Mouse (Mus musculus) cerebellum, postnatal 36 days (tissue): Measurements from ENCODE around the gene Ovol2.

ENCODE experiments used
- DNase-seq, 2 experiments: peaks; one replicate each; pipeline ENCODE4 v3.0.0; 2021 to 2022; ENCODE audit warnings: mixed read lengths in 2 of 2

The Ovol2 gene

GRCm38 (mm10) chr2:144310273-144310672 lies 21.7 kb downstream of the Ovol2 start:
- DNase-seq: no peak

GRCm38 (mm10) chr2:144308561-144308960 lies 23.4 kb downstream of the Ovol2 start:
- DNase-seq: peak; percentile 61 to 69

DNA sequence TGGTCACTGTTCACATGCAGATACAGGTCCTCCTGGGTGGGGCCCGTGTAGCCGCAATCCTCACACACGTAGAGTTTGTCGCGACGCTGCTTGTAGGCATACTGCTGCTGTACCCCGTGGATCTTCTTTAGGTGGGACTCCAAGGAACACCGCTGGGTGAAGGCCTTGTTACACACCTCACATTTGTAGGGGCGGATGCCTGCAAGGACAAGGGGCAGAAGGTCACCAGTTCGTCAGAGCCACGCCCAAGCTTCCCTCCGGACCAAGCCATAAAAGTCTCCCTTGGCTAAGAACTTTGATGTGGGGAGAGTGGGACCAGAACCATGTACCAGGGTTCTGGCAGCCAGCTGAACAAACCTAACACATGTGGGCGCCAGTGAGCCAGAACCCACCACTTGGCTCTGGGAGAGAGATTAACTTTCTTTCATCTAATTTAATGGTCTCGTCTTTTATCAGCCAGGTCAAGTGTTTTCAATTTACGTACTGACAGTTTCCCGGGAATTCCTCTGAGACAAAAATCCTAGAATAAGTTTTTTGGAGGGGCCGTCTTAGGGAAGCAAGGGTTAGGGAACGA lies 26.1 kb downstream of the Ovol2 start:
- no peak for DNase-seq

GRCm38 (mm10) chr2:144301101-144301500 lies 30.8 kb downstream of the Ovol2 start:
- no peak for DNase-seq

DNA sequence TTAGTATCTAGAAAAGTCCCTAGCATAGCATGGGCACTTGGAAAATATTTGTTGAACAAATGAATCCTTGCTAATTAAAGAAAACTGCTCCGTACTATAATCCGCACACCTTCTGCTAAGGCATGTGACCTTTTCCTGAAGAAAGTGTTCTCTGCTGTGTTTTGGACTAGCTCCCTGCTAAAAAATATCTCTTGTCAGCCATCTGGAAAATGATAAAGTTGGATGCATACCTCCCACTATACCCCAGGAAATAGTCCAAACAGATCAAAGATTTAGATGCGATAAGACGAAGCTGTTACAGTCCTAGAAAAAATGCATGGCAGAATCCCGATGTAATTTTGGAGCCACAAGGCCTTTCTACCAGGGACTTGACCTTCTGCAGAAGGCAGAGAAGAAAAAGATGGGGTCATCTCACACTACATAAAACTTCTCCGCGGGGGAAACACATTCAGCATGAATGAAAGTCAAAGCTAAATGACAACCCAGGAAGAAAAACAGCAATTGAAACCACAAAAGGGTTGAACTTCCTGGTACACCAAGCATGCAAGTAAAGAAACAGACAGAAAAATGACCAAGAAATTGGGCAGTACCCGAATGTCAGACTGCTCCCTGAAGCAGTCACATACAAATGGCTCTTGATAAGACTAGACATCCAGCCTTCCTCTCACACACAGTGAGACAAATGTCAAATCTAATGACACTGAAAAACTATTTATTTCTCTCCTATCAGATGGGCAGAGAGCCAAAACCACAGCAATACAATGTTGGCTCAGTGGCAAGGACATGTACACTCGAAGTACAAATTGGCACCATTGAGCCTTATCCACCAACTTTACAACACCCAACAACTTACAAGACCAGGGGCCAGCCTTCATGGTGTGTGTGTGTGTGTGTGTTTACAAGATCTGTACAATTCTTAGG lies 31.9 kb downstream of the Ovol2 start:
- no peak for DNase-seq

- DNase-seq: no peak
Observed at GRCm38 (mm10) chr2:144295145-144295735, 36.7 kb downstream of the Ovol2 start.

DNA sequence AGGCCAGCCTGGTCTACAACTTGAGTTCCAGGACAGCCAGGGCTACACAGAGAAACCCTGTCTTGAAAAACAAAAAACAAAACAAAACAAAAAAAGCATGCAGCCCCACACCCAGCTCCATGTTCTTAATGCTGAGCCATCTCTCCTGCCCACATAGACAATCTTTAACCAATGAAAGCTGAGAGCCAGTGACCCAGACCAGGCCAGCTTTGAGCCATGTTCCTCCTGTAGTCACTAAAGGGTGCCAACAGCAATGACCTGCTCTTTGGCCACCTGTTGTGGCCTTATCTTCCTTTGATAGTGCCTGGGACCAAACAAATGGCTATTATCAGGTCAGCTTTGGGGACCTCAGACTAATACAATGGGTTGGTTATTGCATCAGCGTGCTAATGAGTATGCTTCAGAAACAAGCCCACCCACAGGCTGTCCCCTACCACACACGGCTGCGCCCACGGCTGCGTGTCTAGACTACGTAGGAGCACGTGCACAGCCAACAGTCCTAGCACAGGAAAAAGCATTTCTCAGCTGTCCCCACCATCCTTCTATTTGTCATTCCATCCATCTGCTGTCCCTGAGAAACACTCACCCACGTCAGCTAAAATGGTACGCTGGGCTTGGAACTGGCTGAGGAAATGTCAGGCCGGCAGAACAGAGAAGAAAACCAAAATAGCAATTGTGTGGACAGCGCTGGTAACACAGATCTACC lies 40.2 kb downstream of the Ovol2 start:
- no peak for DNase-seq

DNA sequence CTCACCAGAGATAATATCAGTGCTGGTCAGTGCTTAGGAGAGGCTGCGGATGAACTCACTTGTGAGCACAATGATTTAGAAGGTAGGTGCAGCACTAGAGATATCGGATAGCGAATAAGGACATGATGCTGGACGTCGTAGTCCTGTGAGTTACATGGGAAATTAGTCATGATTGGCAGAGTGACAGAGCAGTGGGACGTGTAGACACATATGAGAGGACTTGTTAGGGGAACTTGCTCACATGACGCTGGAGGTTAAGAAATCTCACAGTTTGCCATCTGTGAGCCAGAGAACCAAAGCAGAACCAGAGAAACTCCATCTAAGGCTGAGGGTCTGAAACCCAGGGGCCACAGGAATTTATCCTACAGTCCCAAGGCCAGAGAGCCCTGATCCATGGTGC lies 41.6 kb downstream of the Ovol2 start:
- no peak for DNase-seq

- no peak for DNase-seq
Observed at GRCm38 (mm10) chr2:144281417-144281816, 50.5 kb downstream of the Ovol2 start.

GRCm38 (mm10) chr2:144280568-144280967 lies 51.4 kb downstream of the Ovol2 start:
- DNase-seq: no peak

DNA sequence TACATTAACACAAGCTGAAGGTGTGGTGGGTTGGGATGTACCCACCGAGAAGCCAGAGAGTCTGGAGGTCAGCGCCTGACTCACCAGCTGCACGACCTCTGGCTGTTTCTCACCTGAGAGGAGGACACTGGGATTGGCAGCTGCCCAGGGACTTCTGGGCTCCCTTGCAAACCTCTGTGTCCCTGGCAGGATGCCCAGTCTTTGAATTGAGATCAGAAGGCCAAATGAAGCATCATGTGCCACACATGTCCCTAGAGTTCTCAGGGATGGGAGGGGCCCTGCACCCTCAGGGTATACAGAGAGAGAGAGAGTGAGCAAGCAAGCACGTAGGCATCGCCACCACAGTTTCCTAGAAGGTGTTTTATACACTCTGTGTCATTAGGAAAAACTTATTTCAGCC lies 52.2 kb downstream of the Ovol2 start:
- DNase-seq: peak; percentile 14 to 15

GRCm38 (mm10) chr2:144276885-144277284 lies 55.1 kb downstream of the Ovol2 start:
- no peak for DNase-seq

DNA sequence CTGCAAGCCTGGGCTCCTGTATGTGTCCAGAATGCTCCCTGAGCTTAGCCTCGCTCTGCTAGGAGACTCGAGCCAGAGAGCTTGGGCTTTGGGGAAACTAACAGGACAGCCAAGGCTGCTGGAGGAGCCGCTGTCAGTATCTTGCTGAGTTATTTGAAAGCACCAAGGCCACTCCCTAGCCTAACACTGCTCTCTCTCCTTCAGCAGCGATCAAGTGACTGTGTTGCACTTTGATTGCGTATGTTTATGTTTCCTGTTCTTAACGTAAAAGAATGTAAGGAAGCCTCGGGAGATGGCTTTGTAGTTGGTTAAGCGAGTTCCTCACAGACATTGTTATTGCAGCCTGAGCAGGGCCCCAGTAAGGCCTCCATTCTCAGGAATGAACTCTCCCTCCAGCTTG lies 57.2 kb downstream of the Ovol2 start:
- DNase-seq: no peak

- DNase-seq: no peak
Observed at GRCm38 (mm10) chr2:144272088-144272487, 59.9 kb downstream of the Ovol2 start.

- DNase-seq: peak; percentile 92
Observed at GRCm38 (mm10) chr2:144270507-144271420, 61.2 kb downstream of the Ovol2 start, which contains the start of the genes Mgme1 and Snx5. Gene Mgme1, plus strand, starts transcription at chr2:144270663. Gene Snx5, minus strand, starts transcription at chr2:144270906.

GRCm38 (mm10) chr2:144269679-144270475 lies 62.1 kb downstream of the Ovol2 start:
- DNase-seq: no peak

DNA sequence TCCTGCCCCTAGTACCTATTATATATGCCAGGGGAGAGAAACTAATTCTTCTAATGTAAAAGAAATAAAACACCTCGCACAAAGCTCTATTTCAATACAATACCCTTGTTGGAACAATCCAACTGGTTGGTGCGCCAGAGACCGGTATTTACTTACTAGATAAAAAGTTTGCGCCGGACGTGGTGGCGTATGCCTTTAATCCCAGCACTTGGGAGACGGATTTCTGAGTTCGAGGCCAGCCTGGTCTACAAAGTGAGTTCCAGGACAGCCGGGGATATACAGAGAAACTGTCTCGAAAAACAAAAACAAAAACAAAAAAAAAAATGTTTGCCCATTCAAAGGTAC lies 62.7 kb downstream of the Ovol2 start:
- DNase-seq: no peak

DNA sequence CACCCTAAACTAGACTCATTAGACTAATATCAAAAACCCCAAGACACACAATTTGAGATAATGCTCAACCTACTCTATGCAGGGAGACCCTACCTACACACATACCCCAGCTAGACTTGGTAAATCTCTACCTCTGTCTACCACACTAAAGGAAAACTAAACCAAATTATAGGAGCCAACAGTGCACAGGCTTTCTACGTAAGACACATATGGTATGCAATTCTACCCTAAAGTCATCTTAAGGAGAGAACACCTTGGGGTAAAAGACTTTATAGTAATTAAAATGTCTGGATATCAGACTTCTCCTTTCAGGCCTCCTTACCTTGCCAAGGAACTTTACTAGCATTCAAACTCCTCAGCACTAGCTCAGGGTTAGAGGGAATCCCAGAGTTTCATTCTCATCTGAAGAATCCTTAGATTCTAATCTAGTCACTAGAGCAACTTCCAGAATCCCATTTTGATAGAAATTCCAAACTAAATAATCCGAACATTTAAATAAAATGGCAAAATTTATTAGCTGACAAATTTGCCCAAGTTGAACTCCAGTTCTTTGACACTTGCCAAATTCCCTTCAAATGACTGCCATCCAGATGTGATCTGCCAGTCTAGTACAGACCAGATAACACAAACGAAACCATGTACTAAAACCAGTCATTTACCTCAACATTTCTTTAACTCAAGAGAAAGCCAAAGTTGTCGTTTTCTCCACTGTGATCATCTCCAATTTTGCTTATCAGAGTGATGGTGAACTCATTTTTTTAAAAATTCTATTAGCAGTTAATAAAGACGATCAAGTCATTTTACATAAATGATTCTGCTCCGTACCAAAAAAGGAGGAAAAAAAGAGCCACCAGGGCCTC lies 63.3 kb downstream of the Ovol2 start:
- no peak for DNase-seq

DNA sequence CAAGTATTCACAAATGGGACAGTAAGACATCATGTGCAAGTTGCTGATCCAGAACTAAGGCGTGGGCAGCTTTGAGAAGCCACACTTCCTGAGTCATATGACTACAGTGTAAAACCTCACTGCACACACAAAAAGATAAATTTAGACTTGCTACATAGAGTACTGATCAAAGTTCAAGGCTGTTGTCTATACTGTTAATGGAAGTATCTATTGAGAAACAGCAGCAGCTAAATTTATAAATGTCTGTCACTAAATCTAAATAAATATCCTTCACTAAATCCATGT lies 64.3 kb downstream of the Ovol2 start:
- no peak for DNase-seq

DNA sequence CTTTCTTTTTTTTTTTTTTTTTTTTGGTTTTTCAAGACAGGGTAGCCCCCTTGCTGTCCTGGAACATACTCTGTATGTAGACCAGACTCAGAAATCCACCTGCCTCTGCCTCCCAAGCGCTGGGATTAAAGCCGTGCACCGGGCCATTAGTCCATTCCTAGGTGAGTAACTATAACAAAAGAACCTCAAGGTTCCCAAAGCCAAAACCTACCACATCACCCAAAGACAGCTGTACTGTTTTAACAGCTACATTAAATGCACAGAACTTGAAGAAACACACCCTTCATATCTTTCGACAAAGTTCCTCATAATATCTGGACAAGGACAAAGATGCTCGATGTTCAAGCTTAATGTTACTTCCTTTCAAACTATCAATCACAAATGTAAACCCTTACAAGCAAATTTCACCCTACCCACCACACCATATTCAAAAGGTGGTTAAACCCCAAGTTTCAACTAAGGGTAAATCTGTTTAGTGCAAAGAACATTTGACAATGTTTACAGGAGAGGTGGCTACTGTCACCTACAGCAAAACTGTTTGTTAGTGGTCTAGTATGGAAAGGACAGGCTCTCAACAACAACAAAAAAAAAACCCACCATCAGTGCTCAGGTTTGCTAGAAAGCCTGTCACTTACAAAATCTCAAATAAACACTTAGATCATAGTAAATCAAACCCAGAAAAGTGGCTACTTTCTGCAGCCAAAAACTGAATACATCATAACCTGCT lies 64.8 kb downstream of the Ovol2 start:
- no peak for DNase-seq
